Mouse (Mus musculus): ENCODE measurements around the gene Ints11. TPM values are rescaled to one million over a fixed set of nuclear protein-coding genes. Genes with fewer than 3 reads are reported as not detected.

The Ints11 gene
- polyA plus RNA-seq (2015; fragmentation: Nextera tagmentation; extraction: Ambion mirVana) = 61.3 and 64.1 TPM in 2 replicates

DNA sequence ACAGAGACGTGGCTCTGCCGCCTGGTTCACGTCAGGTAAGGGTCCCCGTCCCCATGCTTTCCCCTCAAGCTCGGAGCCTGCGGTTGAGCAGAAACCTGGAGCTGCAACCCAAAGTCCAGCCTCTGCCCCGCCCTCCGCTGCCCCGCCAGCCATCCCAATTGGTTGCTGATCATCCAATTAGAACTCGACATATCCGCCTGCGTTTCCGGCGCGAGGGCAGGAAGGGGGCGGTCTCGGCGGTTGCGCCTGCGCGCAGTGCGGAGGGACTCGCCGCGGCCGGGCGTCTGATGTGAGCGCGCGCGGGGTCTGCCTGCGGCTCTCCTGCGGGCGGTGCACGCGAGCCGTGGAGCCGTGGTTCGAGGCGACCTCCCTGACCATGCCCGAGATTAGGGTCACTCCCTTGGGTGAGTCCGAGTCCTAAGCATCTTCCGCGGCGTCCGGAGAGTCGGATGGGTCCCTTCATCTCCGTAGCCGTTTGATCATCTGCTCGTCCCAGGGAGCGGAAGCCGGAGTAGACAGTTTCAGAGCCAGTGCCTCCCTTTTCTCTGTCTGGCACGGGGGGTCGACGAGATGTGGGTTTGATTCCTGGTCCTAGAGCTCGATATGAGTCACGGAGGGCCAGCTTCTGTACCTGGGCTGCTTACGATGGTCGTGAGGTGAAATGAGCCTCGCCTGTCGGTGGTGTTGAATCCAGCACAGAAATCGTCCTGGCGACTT, at the start of gene Ints11, which contains the start of gene Cptp:
TSS of gene Ints11 (plus strand) at position 230 of the 717 bp plus-strand sequence.
TSS of gene Cptp (minus strand) at position 124 of the 717 bp plus-strand sequence.
- H3K9me3 ChIP-seq = no peaks in the 10 kb centered on the region
- H3K27me3 ChIP-seq (replicated peaks) = no peaks in the 10 kb centered on the region
- H3K9ac ChIP-seq = peak within 1 kb of the TSS; percentile 63
- H3K27ac ChIP-seq = peak within 1 kb of the TSS; percentile 25
- peaks cover 35% of the 10 kb centered on the region for H3K36me3 ChIP-seq
- under 1% methylated on average over 63 of the region's 63 CpGs for WGBS
- peak within 1 kb of the TSS; percentile 76 for H3K4me2 ChIP-seq (replicated peaks)
- ATAC-seq = peak; percentile 98
- H3K4me1 ChIP-seq (replicated peaks) = peaks cover 13% of the 10 kb centered on the region
- H3K4me3 ChIP-seq (replicated peaks) = peak within 1 kb of the TSS; percentile 58

DNA sequence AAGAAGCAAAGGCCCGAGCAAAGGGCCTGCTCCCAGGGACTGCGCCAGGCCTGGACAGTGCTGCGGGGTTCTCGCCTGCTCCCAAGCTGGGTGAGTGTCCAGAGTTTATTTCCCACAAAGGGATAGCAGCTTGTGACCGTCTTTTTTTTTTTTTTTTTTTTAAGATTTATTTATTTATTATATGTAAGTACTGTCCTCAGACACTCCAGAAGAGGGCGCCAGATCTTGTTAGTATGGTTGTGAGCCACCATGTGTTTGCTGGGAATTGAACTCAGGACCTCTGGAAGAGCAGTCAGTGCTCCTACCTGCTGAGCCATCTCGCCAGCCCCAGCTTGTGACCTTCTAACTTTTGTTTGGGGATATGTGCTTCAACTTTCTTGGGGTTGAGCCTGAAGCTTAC, 48.3 kb upstream of the Ints11 start:
- WGBS = 73% methylated on average over 7 of the region's 7 CpGs
- Histone ChIP-seq H3K27me3 (replicated peaks) (no peaks in the 10 kb centered on the region), H3K9me3 (no peaks in the 10 kb centered on the region), H3K27ac (no peak overlapping the region), H3K9ac (no peak overlapping the region), H3K4me2 (replicated peaks) (no peak overlapping the region), H3K4me3 (replicated peaks) (no peak overlapping the region), H3K4me1 (replicated peaks) (peaks cover 3% of the 10 kb centered on the region; the same call in 1 of the 2 replicates), H3K36me3 (peaks cover 57% of the 10 kb centered on the region)
- no peak for ATAC-seq

DNA sequence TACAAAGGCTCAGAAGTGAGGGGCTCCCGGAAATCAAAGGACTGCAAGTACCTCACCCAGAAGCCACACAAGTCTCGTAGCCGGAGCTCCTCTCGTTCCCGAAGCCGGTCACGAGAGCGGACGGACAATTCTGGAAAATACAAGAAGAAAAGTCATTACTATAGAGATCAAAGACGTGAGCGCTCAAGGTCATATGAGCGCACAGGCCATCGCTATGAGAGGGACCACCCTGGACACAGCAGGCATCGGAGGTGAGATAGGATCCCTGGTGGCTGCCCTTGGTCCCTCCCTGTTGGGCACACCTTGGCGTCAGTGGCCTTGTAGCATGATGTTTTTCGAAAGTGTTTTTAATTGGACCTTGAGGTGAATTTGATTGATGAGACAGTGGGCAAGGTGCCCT, 45.9 kb upstream of the Ints11 start:
- Histone ChIP-seq H3K27me3 (replicated peaks) (no peaks in the 10 kb centered on the region), H3K9me3 (no peaks in the 10 kb centered on the region), H3K36me3 (peaks cover 57% of the 10 kb centered on the region), H3K4me2 (replicated peaks) (no peak overlapping the region), H3K9ac (no peak overlapping the region), H3K4me1 (replicated peaks) (no peaks in the 10 kb centered on the region; the same call in 1 of the 2 replicates), H3K4me3 (replicated peaks) (no peak overlapping the region), H3K27ac (no peak overlapping the region)
- 95% methylated on average over 16 of the region's 16 CpGs for WGBS
- ATAC-seq = no peak

DNA sequence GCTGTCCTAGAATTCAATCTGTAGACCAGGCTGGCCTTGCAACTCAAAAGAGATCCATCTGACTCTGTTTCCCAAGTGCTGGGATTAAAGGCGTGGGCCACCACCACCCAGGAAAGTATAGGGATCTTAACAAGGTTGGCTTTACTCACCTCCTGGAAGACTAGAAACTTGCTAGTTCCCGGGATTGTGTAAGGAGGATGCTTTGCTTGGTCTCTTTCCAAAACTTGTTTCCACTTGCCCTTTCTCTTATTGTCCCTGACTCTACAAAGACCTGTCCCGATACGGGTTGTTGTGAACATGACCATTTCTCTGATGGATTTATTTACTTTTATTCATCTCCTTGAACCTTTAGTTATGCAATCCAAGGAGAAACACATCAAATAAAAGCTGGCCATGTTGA, 39.5 kb upstream of the Ints11 start:
- WGBS = 92% methylated on average over 4 of the region's 4 CpGs

DNA sequence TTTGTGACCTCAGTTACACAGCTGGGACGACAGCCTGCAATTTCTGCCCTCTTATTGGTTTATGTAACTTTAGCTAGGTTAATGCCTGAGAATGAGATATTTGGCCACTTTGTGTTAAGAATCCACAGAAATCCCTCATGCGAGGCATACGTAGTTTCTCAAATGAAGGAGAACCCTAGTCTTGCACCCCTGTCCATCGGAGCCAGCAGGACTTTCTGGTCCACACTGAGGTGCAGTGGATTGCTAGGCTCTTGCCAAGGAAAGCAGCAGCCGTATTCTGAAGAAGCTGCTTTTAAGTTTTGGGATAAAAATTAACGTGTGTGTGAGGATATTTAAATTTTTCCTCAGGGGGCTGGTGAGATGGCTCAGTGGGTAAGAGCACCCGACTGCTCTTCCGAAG, 38.8 kb upstream of the Ints11 start:
- Histone ChIP-seq H3K9me3 (no peaks in the 10 kb centered on the region), H3K4me1 (replicated peaks) (peaks cover 21% of the 10 kb centered on the region), H3K27ac (peak overlapping the region; percentile 2; the same call in 1 of the 2 replicates), H3K9ac (no peak overlapping the region), H3K4me3 (replicated peaks) (peak overlapping the region; percentile 67; the same call in 1 of the 2 replicates), H3K36me3 (peaks cover 14% of the 10 kb centered on the region; the same call in 1 of the 2 replicates), H3K4me2 (replicated peaks) (peak overlapping the region; percentile 85), H3K27me3 (replicated peaks) (no peaks in the 10 kb centered on the region)
- no peak for ATAC-seq
- WGBS = 52% methylated on average over 8 of the region's 8 CpGs

More for the DNA sequence above, 39.5 kb upstream of the Ints11 start:
- peaks cover 21% of the 10 kb centered on the region for H3K36me3 ChIP-seq
- H3K4me2 ChIP-seq (replicated peaks) = no peak overlapping the region
- ATAC-seq = no peak
- no peak overlapping the region for H3K4me3 ChIP-seq (replicated peaks)
- H3K4me1 ChIP-seq (replicated peaks) = peaks cover 21% of the 10 kb centered on the region
- no peak overlapping the region for H3K9ac ChIP-seq
- H3K27ac ChIP-seq = no peak overlapping the region
- H3K27me3 ChIP-seq (replicated peaks) = no peaks in the 10 kb centered on the region
- no peaks in the 10 kb centered on the region for H3K9me3 ChIP-seq

DNA sequence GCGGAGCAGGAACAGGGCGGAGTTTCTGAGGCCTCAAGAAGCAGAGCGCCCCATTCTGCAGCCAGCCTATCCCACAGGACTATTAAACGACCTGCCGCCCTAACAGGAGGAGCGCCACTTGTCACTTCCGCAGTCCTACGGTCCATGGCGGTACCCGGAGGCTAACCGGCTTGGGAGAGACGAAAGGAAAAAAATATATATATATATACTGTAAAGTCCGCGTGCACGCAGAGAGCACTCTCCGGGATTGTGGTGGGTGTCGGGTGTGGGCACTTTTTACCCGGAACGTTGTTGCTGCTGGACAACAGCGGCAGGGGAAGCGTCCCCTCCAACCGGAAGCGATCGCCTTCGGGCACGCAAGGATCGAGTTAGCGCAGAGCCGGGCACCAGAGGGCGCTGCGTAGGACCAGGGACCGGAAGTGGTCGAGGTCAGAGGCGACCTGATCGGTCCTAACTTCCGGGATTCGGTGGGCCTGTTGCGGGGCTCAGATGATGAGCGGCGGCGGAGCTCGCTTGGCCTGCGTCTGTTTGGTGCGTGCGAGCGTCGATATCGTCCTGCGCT, 38.1 kb upstream of the Ints11 start, which contains the start of gene Aurkaip1:
TSS of gene Aurkaip1 (plus strand) at position 68 of the 562 bp plus-strand sequence.
- ATAC-seq = peak; percentile 98
- Histone ChIP-seq H3K9ac (peak within 1 kb of the TSS; percentile 77), H3K4me3 (replicated peaks) (peak within 1 kb of the TSS; percentile 67), H3K9me3 (no peaks in the 10 kb centered on the region), H3K4me1 (replicated peaks) (peaks cover 21% of the 10 kb centered on the region), H3K27ac (peak within 1 kb of the TSS; percentile 91), H3K4me2 (replicated peaks) (peak within 1 kb of the TSS; percentile 85), H3K36me3 (peaks cover 14% of the 10 kb centered on the region; the same call in 1 of the 2 replicates), H3K27me3 (replicated peaks) (no peaks in the 10 kb centered on the region)
- under 1% methylated on average over 49 of the region's 49 CpGs for WGBS

DNA sequence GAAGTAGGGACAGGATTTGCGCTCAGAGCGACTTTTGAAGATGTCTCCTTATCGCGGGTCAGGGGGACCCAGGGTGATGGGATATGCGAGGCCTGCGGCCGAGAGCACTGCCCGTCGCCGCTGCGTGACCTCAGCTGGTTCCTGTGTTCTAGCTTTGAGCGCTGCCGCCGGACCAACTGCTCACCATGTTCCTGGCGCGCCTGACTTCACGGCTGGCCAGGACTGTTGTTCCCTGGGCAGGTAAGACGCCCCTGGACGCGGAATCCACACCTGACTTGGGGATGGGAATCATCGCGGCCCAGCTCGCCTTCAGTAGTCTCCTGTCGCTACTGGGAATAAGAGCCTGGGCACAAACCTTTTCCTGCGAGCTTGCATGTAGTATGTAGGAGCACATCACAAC, 37.5 kb upstream of the Ints11 start:
- Histone ChIP-seq H3K4me2 (replicated peaks) (peak overlapping the region; percentile 85), H3K4me1 (replicated peaks) (peaks cover 21% of the 10 kb centered on the region), H3K27ac (peak overlapping the region; percentile 91), H3K36me3 (peaks cover 11% of the 10 kb centered on the region; the same call in 1 of the 2 replicates), H3K27me3 (replicated peaks) (no peaks in the 10 kb centered on the region), H3K9ac (peak overlapping the region; percentile 77), H3K4me3 (replicated peaks) (peak overlapping the region; percentile 67), H3K9me3 (no peaks in the 10 kb centered on the region)
- no peak; the same call in 1 of the 2 replicates for ATAC-seq
- under 1% methylated on average over 25 of the region's 25 CpGs for WGBS

DNA sequence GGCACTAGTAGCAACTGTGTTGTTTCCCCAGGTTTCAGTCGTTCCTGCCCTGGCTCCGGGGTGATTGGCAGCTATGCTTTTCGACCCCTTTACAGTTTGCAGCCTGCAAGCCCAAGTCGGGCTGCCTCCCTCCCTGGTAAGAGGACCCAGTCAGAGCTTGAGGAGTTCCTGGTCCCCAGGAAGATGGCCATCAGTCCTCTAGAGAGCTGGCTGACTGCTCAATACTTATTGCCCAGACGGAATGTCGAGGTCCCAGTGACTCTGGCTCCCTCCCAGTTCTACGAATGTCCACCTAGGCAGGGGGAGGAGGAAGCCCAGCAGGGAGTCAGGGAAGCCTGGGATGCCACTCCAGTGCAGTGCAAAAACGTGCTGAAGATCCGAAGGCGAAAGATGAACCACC, 37.0 kb upstream of the Ints11 start:
- Histone ChIP-seq H3K36me3 (peaks cover 10% of the 10 kb centered on the region; the same call in 1 of the 2 replicates), H3K9me3 (no peaks in the 10 kb centered on the region), H3K4me1 (replicated peaks) (peaks cover 21% of the 10 kb centered on the region), H3K4me3 (replicated peaks) (peak overlapping the region; percentile 67), H3K27ac (peak overlapping the region; percentile 91; the same call in 1 of the 2 replicates), H3K4me2 (replicated peaks) (peak overlapping the region; percentile 85), H3K27me3 (replicated peaks) (no peaks in the 10 kb centered on the region), H3K9ac (peak overlapping the region; percentile 77)
- no peak for ATAC-seq
- 55% methylated on average over 10 of the region's 10 CpGs for WGBS

DNA sequence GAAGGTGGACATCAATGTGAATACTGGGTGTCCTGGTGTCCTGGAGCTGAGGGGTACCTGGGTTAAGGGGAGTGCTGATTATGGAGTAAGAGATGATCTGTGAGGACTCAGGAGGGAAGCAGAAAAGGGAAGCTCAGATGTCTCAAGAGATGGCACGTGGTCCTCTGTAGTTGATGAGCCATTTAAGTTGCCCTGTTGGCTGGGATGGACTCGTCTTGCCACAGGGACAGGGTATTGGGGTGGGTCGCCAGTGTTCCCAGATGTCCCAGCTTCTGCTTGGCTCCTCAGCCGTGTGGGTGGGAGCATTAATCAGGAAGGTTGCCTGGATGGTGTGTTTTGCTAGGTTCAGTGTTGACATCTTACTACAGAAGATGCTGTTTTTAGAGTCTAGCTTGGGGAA, 36.1 kb upstream of the Ints11 start:
- Histone ChIP-seq H3K27ac (no peak overlapping the region), H3K36me3 (peaks cover 6% of the 10 kb centered on the region; the same call in 1 of the 2 replicates), H3K4me1 (replicated peaks) (peaks cover 29% of the 10 kb centered on the region), H3K4me2 (replicated peaks) (no peak overlapping the region), H3K9me3 (no peaks in the 10 kb centered on the region), H3K27me3 (replicated peaks) (no peaks in the 10 kb centered on the region), H3K9ac (0 out of 2 replicates have a peak overlapping the region, but pooled peaks have one; percentile 13), H3K4me3 (replicated peaks) (no peak overlapping the region)
- no peak for ATAC-seq
- 86% methylated on average over 4 of the region's 4 CpGs for WGBS

DNA sequence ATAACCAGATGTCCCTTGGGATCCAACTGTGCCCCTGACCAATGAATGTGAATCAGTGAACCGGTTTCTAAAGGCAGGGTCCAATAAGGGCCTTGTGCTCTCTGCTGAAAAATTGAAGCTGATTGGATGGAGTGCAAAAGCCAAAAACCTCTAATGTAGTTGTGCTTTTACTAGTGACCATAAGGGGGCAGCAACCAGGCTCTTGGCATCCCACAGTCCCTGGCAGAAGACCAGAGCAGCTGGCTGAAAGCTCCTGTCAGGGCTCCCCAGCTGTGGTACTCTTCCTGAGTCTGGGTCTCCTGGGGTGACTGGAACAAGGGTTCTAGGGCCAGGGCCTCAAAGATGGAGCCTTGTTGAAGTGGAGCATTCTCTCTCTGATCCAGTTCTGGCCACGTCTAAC, 35.5 kb upstream of the Ints11 start:
- H3K9me3 ChIP-seq = no peaks in the 10 kb centered on the region
- WGBS = 19% methylated on average over 2 of the region's 2 CpGs
- H3K36me3 ChIP-seq = peaks cover 6% of the 10 kb centered on the region; the same call in 1 of the 2 replicates
- H3K4me1 ChIP-seq (replicated peaks) = peaks cover 29% of the 10 kb centered on the region
- 0 out of 2 replicates have a peak overlapping the region, but pooled peaks have one; percentile 11 for H3K4me2 ChIP-seq (replicated peaks)
- no peak overlapping the region for H3K4me3 ChIP-seq (replicated peaks)
- peak overlapping the region; percentile 66 for H3K27ac ChIP-seq
- no peak overlapping the region for H3K9ac ChIP-seq
- peak; percentile 9; the same call in 1 of the 2 replicates for ATAC-seq
- no peaks in the 10 kb centered on the region for H3K27me3 ChIP-seq (replicated peaks)

DNA sequence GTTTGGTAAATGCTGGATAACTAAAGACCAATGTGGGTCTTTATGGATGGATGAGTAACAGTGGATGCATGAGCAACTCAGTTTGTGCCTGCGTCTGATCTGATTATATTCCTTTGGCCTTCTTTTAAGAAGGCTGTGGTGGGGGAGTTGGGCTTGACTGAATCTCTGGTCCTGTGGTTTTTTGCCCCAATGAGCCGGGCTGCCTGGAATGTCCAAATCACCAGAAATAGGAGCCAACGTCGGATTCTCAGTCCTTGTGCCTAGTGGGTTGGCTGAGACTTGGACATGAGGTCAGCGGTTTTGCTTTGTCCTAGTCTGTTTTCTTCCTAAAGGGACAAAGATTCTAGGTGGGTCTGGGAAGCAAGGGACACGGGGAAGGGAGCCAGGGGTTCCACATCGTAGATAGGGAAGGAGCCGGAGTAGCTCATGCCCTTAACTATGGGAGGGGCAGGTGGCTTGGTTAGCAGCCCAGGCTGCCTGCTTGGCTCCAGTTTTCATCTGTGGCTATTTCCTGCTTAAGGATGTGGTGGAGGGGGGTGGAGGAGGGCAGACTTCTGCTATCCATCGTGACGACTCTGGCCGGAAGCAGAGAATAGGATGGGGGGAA, 31.8 kb upstream of the Ints11 start:
- Histone ChIP-seq H3K36me3 (peaks cover 6% of the 10 kb centered on the region; the same call in 1 of the 2 replicates), H3K4me3 (replicated peaks) (no peak overlapping the region), H3K27me3 (replicated peaks) (no peaks in the 10 kb centered on the region), H3K9me3 (no peaks in the 10 kb centered on the region), H3K27ac (peak overlapping the region; percentile 89), H3K4me1 (replicated peaks) (peaks cover 48% of the 10 kb centered on the region), H3K9ac (no peak overlapping the region), H3K4me2 (replicated peaks) (peak overlapping the region; percentile 12; the same call in 1 of the 2 replicates)
- ATAC-seq = no peak
- WGBS = 60% methylated on average over 11 of the region's 11 CpGs
